Mouse (Mus musculus): ENCODE data around the gene Gm20388. TPM values are rescaled to one million over a fixed set of nuclear protein-coding genes. Genes with fewer than 3 reads are reported as not detected.
"Not testable (repeated sequence)": the region's sequence is repeated elsewhere in the genome, so short reads cannot be mapped to it uniquely, and the experiment has no call there.

Gm20388 gene
- polyA plus RNA-seq, 1 experiment from 2014 or later: not detected

GRCm38 (mm10) chr8:121590203-121591177 is 1679.8 kb downstream of the Gm20388 start, which contains the start of gene Map1lc3b:
Gene Map1lc3b, plus strand, starts transcription at chr8:121590361.
- Histone ChIP-seq H3K9ac (ENCODE audit: low read length) (peak within 1 kb of the TSS; percentile 92), H3K4me1 (ENCODE audit: control insufficient read depth in 2 of 2, insufficient read depth in 2 of 2, low read length in 2 of 2) (peaks cover 10 to 15% of the 10 kb centered on the region in 2 experiments), H3K36me3 (ENCODE audit: control insufficient read depth, insufficient read depth, low read length) (peaks cover 23% of the 10 kb centered on the region), H3K27ac (replicated peaks in 1 of 2; ENCODE audit: control insufficient read depth in 1 of 2, insufficient read depth in 1 of 2, low read depth in 2 of 2, low read length in 2 of 2) (peak within 1 kb of the TSS in 1 of 2 experiments; percentile 76; a peak in 3 of 4 replicates), H3K27me3 (ENCODE audit: control insufficient read depth, insufficient read depth, low read length) (no peaks in the 10 kb centered on the region), H3K4me3 (ENCODE audit: control insufficient read depth in 1 of 2, insufficient read depth in 1 of 2, low read depth in 1 of 2, low read length in 2 of 2) (peak within 1 kb of the TSS; percentile 70 to 79), H3K9me3 (ENCODE audit: control insufficient read depth, low read length) (no peaks in the 10 kb centered on the region), H3K4me2 (ENCODE audit: low read length) (peak within 1 kb of the TSS; percentile 91)
- WGBS: under 1% methylated on average over 94 of the region's 94 CpGs
- peak; percentile 83 for ATAC-seq (ENCODE audit: insufficient number of reproducible peaks, insufficient read depth, low FRiP score, low read depth)

- WGBS: 14% methylated on average over 20 of the region's 20 CpGs
- ATAC-seq (ENCODE audit: insufficient number of reproducible peaks, insufficient read depth, low FRiP score, low read depth): 0 out of 2 replicates have a peak, but pooled peaks have one; percentile 17
These were observed 1680.8 kb downstream of the Gm20388 start for GRCm38 (mm10) chr8:121591178-121592066.

GRCm38 (mm10) chr8:121593293-121593692 is 1682.7 kb downstream of the Gm20388 start:
- Histone ChIP-seq H3K9me3 (ENCODE audit: control insufficient read depth, low read length) (no peaks in the 10 kb centered on the region), H3K27ac (replicated peaks in 1 of 2; ENCODE audit: control insufficient read depth in 1 of 2, insufficient read depth in 1 of 2, low read depth in 2 of 2, low read length in 2 of 2) (peak overlapping the region in 1 of 2 experiments; percentile 47; a peak in 2 of 4 replicates), H3K9ac (ENCODE audit: low read length) (no peak overlapping the region), H3K4me1 (ENCODE audit: control insufficient read depth in 2 of 2, insufficient read depth in 2 of 2, low read length in 2 of 2) (peaks cover 10 to 15% of the 10 kb centered on the region in 2 experiments), H3K27me3 (ENCODE audit: control insufficient read depth, insufficient read depth, low read length) (no peaks in the 10 kb centered on the region), H3K36me3 (ENCODE audit: control insufficient read depth, insufficient read depth, low read length) (peaks cover 49% of the 10 kb centered on the region), H3K4me3 (ENCODE audit: control insufficient read depth in 1 of 2, insufficient read depth in 1 of 2, low read depth in 1 of 2, low read length in 2 of 2) (no peak overlapping the region), H3K4me2 (ENCODE audit: low read length) (no peak overlapping the region)
- no peak for ATAC-seq (ENCODE audit: insufficient number of reproducible peaks, insufficient read depth, low FRiP score, low read depth)
- WGBS: 92% methylated on average over 5 of the region's 5 CpGs

More at GRCm38 (mm10) chr8:121591178-121592066, 1680.8 kb downstream of the Gm20388 start:
- peak overlapping the region; percentile 92 for H3K9ac ChIP-seq (ENCODE audit: low read length)
- peak overlapping the region; percentile 70 to 79 for H3K4me3 ChIP-seq (ENCODE audit: control insufficient read depth in 1 of 2, insufficient read depth in 1 of 2, low read depth in 1 of 2, low read length in 2 of 2)
- peak overlapping the region in 1 of 2 experiments; percentile 76; a peak in 3 of 4 replicates for H3K27ac ChIP-seq (replicated peaks in 1 of 2; ENCODE audit: control insufficient read depth in 1 of 2, insufficient read depth in 1 of 2, low read depth in 2 of 2, low read length in 2 of 2)
- no peaks in the 10 kb centered on the region for H3K9me3 ChIP-seq (ENCODE audit: control insufficient read depth, low read length)
- H3K4me1 ChIP-seq (ENCODE audit: control insufficient read depth in 2 of 2, insufficient read depth in 2 of 2, low read length in 2 of 2): peaks cover 10 to 15% of the 10 kb centered on the region in 2 experiments
- no peaks in the 10 kb centered on the region for H3K27me3 ChIP-seq (ENCODE audit: control insufficient read depth, insufficient read depth, low read length)
- peak overlapping the region; percentile 91 for H3K4me2 ChIP-seq (ENCODE audit: low read length)
- peaks cover 32% of the 10 kb centered on the region for H3K36me3 ChIP-seq (ENCODE audit: control insufficient read depth, insufficient read depth, low read length)

GRCm38 (mm10) chr8:121593983-121594382 is 1683.3 kb downstream of the Gm20388 start:
- H3K4me2 ChIP-seq (ENCODE audit: low read length): no peak overlapping the region
- no peak overlapping the region for H3K4me3 ChIP-seq (ENCODE audit: control insufficient read depth in 1 of 2, insufficient read depth in 1 of 2, low read depth in 1 of 2, low read length in 2 of 2)
- H3K27me3 ChIP-seq (ENCODE audit: control insufficient read depth, insufficient read depth, low read length): no peaks in the 10 kb centered on the region
- WGBS: 70% methylated on average over 9 of the region's 9 CpGs
- peaks cover 10 to 15% of the 10 kb centered on the region in 2 experiments for H3K4me1 ChIP-seq (ENCODE audit: control insufficient read depth in 2 of 2, insufficient read depth in 2 of 2, low read length in 2 of 2)
- no peak overlapping the region for H3K9ac ChIP-seq (ENCODE audit: low read length)
- no peaks in the 10 kb centered on the region for H3K9me3 ChIP-seq (ENCODE audit: control insufficient read depth, low read length)
- no peak for ATAC-seq (ENCODE audit: insufficient number of reproducible peaks, insufficient read depth, low FRiP score, low read depth)
- peaks cover 50% of the 10 kb centered on the region for H3K36me3 ChIP-seq (ENCODE audit: control insufficient read depth, insufficient read depth, low read length)
- H3K27ac ChIP-seq (replicated peaks in 1 of 2; ENCODE audit: control insufficient read depth in 1 of 2, insufficient read depth in 1 of 2, low read depth in 2 of 2, low read length in 2 of 2): peak overlapping the region; percentile 0 to 47; a peak in 1 of 4 replicates

GRCm38 (mm10) chr8:121597492-121597891 is 1686.9 kb downstream of the Gm20388 start:
- H3K4me3 ChIP-seq (ENCODE audit: control insufficient read depth in 1 of 2, insufficient read depth in 1 of 2, low read depth in 1 of 2, low read length in 2 of 2); ATAC-seq (ENCODE audit: insufficient number of reproducible peaks, insufficient read depth, low FRiP score, low read depth); H3K4me1 ChIP-seq (ENCODE audit: control insufficient read depth in 2 of 2, insufficient read depth in 2 of 2, low read length in 2 of 2); H3K4me2 ChIP-seq (ENCODE audit: low read length); H3K9me3 ChIP-seq (ENCODE audit: control insufficient read depth, low read length); H3K27me3 ChIP-seq (ENCODE audit: control insufficient read depth, insufficient read depth, low read length); H3K27ac ChIP-seq (replicated peaks in 1 of 2; ENCODE audit: control insufficient read depth in 1 of 2, insufficient read depth in 1 of 2, low read depth in 2 of 2, low read length in 2 of 2); H3K9ac ChIP-seq (ENCODE audit: low read length): not testable (repeated sequence)
- WGBS: 57% methylated on average over 2 of the region's 2 CpGs
- H3K36me3 ChIP-seq (ENCODE audit: control insufficient read depth, insufficient read depth, low read length): peaks cover 84% of the 10 kb centered on the region

GRCm38 (mm10) chr8:121598190-121598589 is 1687.5 kb downstream of the Gm20388 start:
- ATAC-seq (ENCODE audit: insufficient number of reproducible peaks, insufficient read depth, low FRiP score, low read depth): no peak
- H3K9me3 ChIP-seq (ENCODE audit: control insufficient read depth, low read length): no peaks in the 10 kb centered on the region
- H3K27ac ChIP-seq (replicated peaks in 1 of 2; ENCODE audit: control insufficient read depth in 1 of 2, insufficient read depth in 1 of 2, low read depth in 2 of 2, low read length in 2 of 2): no peak overlapping the region
- H3K9ac ChIP-seq (ENCODE audit: low read length): no peak overlapping the region
- H3K4me3 ChIP-seq (ENCODE audit: control insufficient read depth in 1 of 2, insufficient read depth in 1 of 2, low read depth in 1 of 2, low read length in 2 of 2): no peak overlapping the region
- H3K4me1 ChIP-seq (ENCODE audit: control insufficient read depth in 2 of 2, insufficient read depth in 2 of 2, low read length in 2 of 2): no peaks in the 10 kb centered on the region
- no peak overlapping the region for H3K4me2 ChIP-seq (ENCODE audit: low read length)
- peaks cover 89% of the 10 kb centered on the region for H3K36me3 ChIP-seq (ENCODE audit: control insufficient read depth, insufficient read depth, low read length)
- WGBS: 83% methylated on average over 7 of the region's 7 CpGs
- no peaks in the 10 kb centered on the region for H3K27me3 ChIP-seq (ENCODE audit: control insufficient read depth, insufficient read depth, low read length)

- Histone ChIP-seq H3K4me2 (ENCODE audit: low read length) (no peak overlapping the region), H3K4me3 (ENCODE audit: control insufficient read depth in 1 of 2, insufficient read depth in 1 of 2, low read depth in 1 of 2, low read length in 2 of 2) (no peak overlapping the region), H3K27ac (replicated peaks in 1 of 2; ENCODE audit: control insufficient read depth in 1 of 2, insufficient read depth in 1 of 2, low read depth in 2 of 2, low read length in 2 of 2) (no peak overlapping the region), H3K27me3 (ENCODE audit: control insufficient read depth, insufficient read depth, low read length) (no peaks in the 10 kb centered on the region), H3K36me3 (ENCODE audit: control insufficient read depth, insufficient read depth, low read length) (peaks cover 85% of the 10 kb centered on the region), H3K9ac (ENCODE audit: low read length) (no peak overlapping the region), H3K9me3 (ENCODE audit: control insufficient read depth, low read length) (no peaks in the 10 kb centered on the region), H3K4me1 (ENCODE audit: control insufficient read depth in 2 of 2, insufficient read depth in 2 of 2, low read length in 2 of 2) (no peaks in the 10 kb centered on the region)
- ATAC-seq (ENCODE audit: insufficient number of reproducible peaks, insufficient read depth, low FRiP score, low read depth): 0 out of 2 replicates have a peak, but pooled peaks have one; percentile 46
- WGBS: 26% methylated on average over 7 of the region's 7 CpGs
These were observed 1688.3 kb downstream of the Gm20388 start for GRCm38 (mm10) chr8:121598892-121599291.

All from heart, embryonic 14.5 days (tissue).